Comparison of ENCODE assay signal across 26 mouse cellular contexts in the genomic region with DNA sequence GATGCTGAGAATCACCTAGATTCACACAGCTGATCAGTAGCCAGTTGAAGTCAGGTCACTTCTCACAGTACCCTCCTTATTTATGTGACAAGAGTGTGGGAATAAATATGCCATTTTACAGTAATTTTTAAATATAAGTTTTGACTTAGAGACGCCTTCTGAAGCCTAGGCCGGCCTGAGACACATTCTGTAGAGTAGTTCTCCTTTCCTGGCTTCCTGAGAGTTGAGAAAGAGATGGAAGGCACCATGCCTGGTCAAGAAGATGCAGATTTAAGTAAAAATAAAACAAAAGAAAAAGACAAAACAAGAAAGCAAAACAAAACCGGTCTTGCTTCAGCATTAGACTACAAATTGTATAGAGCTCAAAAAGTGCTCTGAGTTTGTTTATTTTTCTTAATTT. TPM values are rescaled to one million over a fixed set of nuclear protein-coding genes. Genes with fewer than 3 reads are reported as not detected.
DNase-seq lines count a peak whose midpoint lies in the region; ATAC-seq and TF ChIP-seq lines count a peak whose summit lies in the region.
"Had no signal": no experiment of that assay in that cellular context is flagged by ENCODE, and none has a peak within 500 bp of the region (broad histone marks: within the 10 kb centered on the region; RNA-seq: fewer than 3 reads in every experiment).

No protein-coding gene starts in this region.

- no peak for TF ChIP-seq CTCF in liver, postnatal 0 days (IDR thresholded peaks at IDR 0.05; ENCODE audit: low read depth)
- TF ChIP-seq CTCF in lung, postnatal 0 days (IDR thresholded peaks at IDR 0.05): no peak
- TF ChIP-seq CTCF in lung, adult 2 months (IDR thresholded peaks at IDR 0.05; ENCODE audit: insufficient read depth, low read length): no peak

- 66% methylated on average over 3 of the region's 3 CpGs for WGBS in liver, embryonic 15.5 days (ENCODE audit: insufficient replicate concordance)
- 69% methylated on average over 3 of the region's 3 CpGs for WGBS in liver, postnatal 0 days (ENCODE audit: insufficient replicate concordance)
- WGBS in lung, postnatal 0 days: 59% methylated on average over 3 of the region's 3 CpGs
- 59% methylated on average over 3 of the region's 3 CpGs for WGBS in lung, adult 2 months

- DNase-seq in liver, postnatal 0 days: no peak
- peak; percentile 29 for DNase-seq in lung, postnatal 0 days (ENCODE audit: low spot score)
- DNase-seq in lung, adult 2 months: no peak
- DNase-seq in kidney, adult 11 months: no peak
- no peak for DNase-seq in urinary bladder, postnatal 10 days (ENCODE audit: low spot score)
- DNase-seq: adrenal gland, postnatal 25 days; cerebellum, adult 2 months; cerebellum, postnatal 25 days; forebrain, postnatal 0 days; gastrocnemius, postnatal 10 days; heart, postnatal 4 days; kidney, postnatal 14 days; retina, postnatal 1 day; right cerebral cortex, postnatal 14 days had no signal

- TF ChIP-seq EP300 in liver, postnatal 0 days (IDR thresholded peaks at IDR 0.05; ENCODE audit: low read depth): no peak
- no peak for TF ChIP-seq EP300 in lung, postnatal 0 days (IDR thresholded peaks at IDR 0.05)

- no peaks in the 10 kb centered on the region for H3K9me3 ChIP-seq in liver, embryonic 15.5 days (replicated peaks)
- no peaks in the 10 kb centered on the region for H3K9me3 ChIP-seq in liver, postnatal 0 days (ENCODE audit: low read length)
- no peaks in the 10 kb centered on the region for H3K9me3 ChIP-seq in lung, postnatal 0 days (ENCODE audit: low read length)
- no peaks in the 10 kb centered on the region for H3K9me3 ChIP-seq in megakaryocyte, embryonic 14.5 days
- H3K9me3 ChIP-seq: embryonic facial prominence, embryonic 10.5 days; embryonic facial prominence, embryonic 15.5 days; forebrain, embryonic 12.5 days; hindbrain, embryonic 13.5 days; limb, embryonic 12.5 days; midbrain, embryonic 12.5 days had no signal

- no peak for ATAC-seq in liver, embryonic 15.5 days (ENCODE audit: insufficient read depth)
- ATAC-seq in liver, postnatal 0 days: no peak; the same call in 1 of the 2 replicates
- ATAC-seq in lung, postnatal 0 days: no peak
- ATAC-seq: CD4-positive, CD25-positive, alpha-beta regulatory T cell, adult 4 months; forebrain, postnatal 0 days; intestine, embryonic 16.5 days had no signal

- no peaks in the 10 kb centered on the region for H3K27me3 ChIP-seq in liver, embryonic 15.5 days
- no peaks in the 10 kb centered on the region for H3K27me3 ChIP-seq in liver, postnatal 0 days (ENCODE audit: insufficient read depth, low read length)
- H3K27me3 ChIP-seq in lung, postnatal 0 days (replicated peaks; ENCODE audit: insufficient read depth, low read length): no peaks in the 10 kb centered on the region
- no peaks in the 10 kb centered on the region for H3K27me3 ChIP-seq in megakaryocyte, embryonic 14.5 days (replicated peaks)
- H3K27me3 ChIP-seq: embryonic facial prominence, embryonic 15.5 days; forebrain, embryonic 12.5 days; hindbrain, embryonic 13.5 days; limb, embryonic 12.5 days; midbrain, embryonic 12.5 days had no signal

- H3K4me3 ChIP-seq in liver, embryonic 15.5 days (replicated peaks): no peak overlapping the region
- no peak overlapping the region for H3K4me3 ChIP-seq in liver, postnatal 0 days (ENCODE audit: low read depth, low read length)
- no peak overlapping the region for H3K4me3 ChIP-seq in lung, postnatal 0 days (ENCODE audit: low read depth, low read length)
- H3K4me3 ChIP-seq in lung, adult 2 months (replicated peaks; ENCODE audit: extremely low read depth, low read depth, low read length): no peak overlapping the region
- peak overlapping the region; percentile 73 for H3K4me3 ChIP-seq in megakaryocyte, embryonic 14.5 days (replicated peaks)
- H3K4me3 ChIP-seq: embryonic facial prominence, embryonic 10.5 days; embryonic facial prominence, embryonic 15.5 days; forebrain, embryonic 12.5 days; hindbrain, embryonic 13.5 days; left cerebral cortex, adult 2 months; limb, embryonic 12.5 days; midbrain, embryonic 12.5 days had no signal

- no peak overlapping the region for H3K9ac ChIP-seq in liver, embryonic 15.5 days
- H3K9ac ChIP-seq in liver, postnatal 0 days (replicated peaks): no peak overlapping the region
- no peak overlapping the region for H3K9ac ChIP-seq in lung, postnatal 0 days (replicated peaks; ENCODE audit: low read depth)
- H3K9ac ChIP-seq: embryonic facial prominence, embryonic 15.5 days; forebrain, embryonic 12.5 days; forebrain, postnatal 0 days; hindbrain, embryonic 13.5 days; limb, embryonic 12.5 days; midbrain, embryonic 12.5 days had no signal

- H3K4me1 ChIP-seq in liver, embryonic 15.5 days (replicated peaks): peaks cover 57% of the 10 kb centered on the region
- H3K4me1 ChIP-seq in liver, postnatal 0 days (ENCODE audit: insufficient read depth): peaks cover 40% of the 10 kb centered on the region
- peaks cover 29% of the 10 kb centered on the region; the same call in 1 of the 2 replicates for H3K4me1 ChIP-seq in lung, postnatal 0 days (ENCODE audit: insufficient read depth, low read depth, low read length)
- H3K4me1 ChIP-seq in lung, adult 2 months (ENCODE audit: control insufficient read depth, insufficient read depth, low read length): peaks cover 49% of the 10 kb centered on the region
- H3K4me1 ChIP-seq in megakaryocyte, embryonic 14.5 days: peaks cover 95% of the 10 kb centered on the region

- TF ChIP-seq POLR2A in lung, adult 2 months (IDR thresholded peaks at IDR 0.05; ENCODE audit: borderline replicate concordance, extremely low read depth, low read depth, low read length): no peak

- 0 out of 2 replicates have a peak, but pooled peaks cover 3% of the 10 kb centered on the region for H3K36me3 ChIP-seq in liver, embryonic 15.5 days (replicated peaks)
- no peaks in the 10 kb centered on the region for H3K36me3 ChIP-seq in liver, postnatal 0 days (replicated peaks; ENCODE audit: insufficient read depth, low read length)
- H3K36me3 ChIP-seq in lung, postnatal 0 days (ENCODE audit: insufficient read depth, low read length): no peaks in the 10 kb centered on the region
- H3K36me3 ChIP-seq in megakaryocyte, embryonic 14.5 days (replicated peaks; ENCODE audit: low read length): peaks cover 78% of the 10 kb centered on the region
- H3K36me3 ChIP-seq: embryonic facial prominence, embryonic 10.5 days; embryonic facial prominence, embryonic 15.5 days; forebrain, embryonic 12.5 days; hindbrain, embryonic 13.5 days; limb, embryonic 12.5 days; midbrain, embryonic 12.5 days had no signal

- H3K27ac ChIP-seq in liver, embryonic 15.5 days (replicated peaks): 0 out of 2 replicates have a peak overlapping the region, but pooled peaks have one; percentile 2
- no peak overlapping the region for H3K27ac ChIP-seq in liver, postnatal 0 days (ENCODE audit: low read depth)
- H3K27ac ChIP-seq in lung, postnatal 0 days (ENCODE audit: low read length): 0 out of 2 replicates have a peak overlapping the region, but pooled peaks have one; percentile 21
- H3K27ac ChIP-seq: embryonic facial prominence, embryonic 10.5 days; embryonic facial prominence, embryonic 15.5 days; forebrain, embryonic 12.5 days; hindbrain, embryonic 13.5 days; left cerebral cortex, adult 2 months; limb, embryonic 12.5 days; midbrain, embryonic 12.5 days had no signal

- no peak overlapping the region for H3K4me2 ChIP-seq in liver, embryonic 15.5 days
- H3K4me2 ChIP-seq in liver, postnatal 0 days (ENCODE audit: low read depth, low read length): no peak overlapping the region
- H3K4me2 ChIP-seq in lung, postnatal 0 days (replicated peaks; ENCODE audit: low read depth, low read length): no peak overlapping the region
- H3K4me2 ChIP-seq: embryonic facial prominence, embryonic 15.5 days; forebrain, embryonic 12.5 days; heart, embryonic 11.5 days; hindbrain, embryonic 13.5 days; limb, embryonic 12.5 days; midbrain, embryonic 12.5 days had no signal

RNA-seq across cellular contexts. Expression of gene Mbnl1, which starts 38.6 kb away (rescaled TPM):
- 88.5 and 93.9 TPM in 2 replicates for polyA plus RNA-seq in liver, embryonic 15.5 days (2015; fragmentation: Nextera tagmentation; extraction: Ambion mirVana)
- 61.3 and 73.3 TPM in 2 replicates for polyA plus RNA-seq in liver, postnatal 0 days (2015; fragmentation: Nextera tagmentation; extraction: Ambion mirVana)
- polyA plus RNA-seq in lung, postnatal 0 days (2015; fragmentation: Nextera tagmentation; extraction: Ambion mirVana): 115 and 127 TPM in 2 replicates
- 97.9 and 103 TPM in 2 replicates for polyA plus RNA-seq in lung, adult 2 months (2012; rRNA removed)
- polyA plus RNA-seq in megakaryocyte, embryonic 14.5 days (2012; ENCODE audit: insufficient read depth, low replicate concordance): 20.3 and 35.3 TPM in 2 replicates
